Mouse (Mus musculus) thymus, postnatal 10 days (tissue): Measurements from ENCODE around the gene Abcc3.

Experiments
- DNase-seq, 2 experiments: peaks; one replicate each; pipeline ENCODE4 v3.0.0; 2021; ENCODE audit warnings: low spot score in 2 of 2

The Abcc3 gene

GRCm38 (mm10) chr11:94392672-94393109 is at the start of gene Abcc3:
Gene Abcc3, minus strand, starts transcription at chr11:94392997.
- DNase-seq = peak in 1 of 2 experiments; percentile 37

- no peak for DNase-seq
Measured at GRCm38 (mm10) chr11:94441752-94442151, 49.0 kb upstream of the Abcc3 start.

- no peak for DNase-seq
Measured at GRCm38 (mm10) chr11:94441122-94441521, 48.3 kb upstream of the Abcc3 start.

GRCm38 (mm10) chr11:94440421-94440820 is 47.6 kb upstream of the Abcc3 start:
- no peak for DNase-seq

GRCm38 (mm10) chr11:94429011-94429651 is 36.3 kb upstream of the Abcc3 start:
- DNase-seq = no peak

GRCm38 (mm10) chr11:94428091-94428835 is 35.5 kb upstream of the Abcc3 start:
- no peak for DNase-seq

- DNase-seq = no peak
Measured at GRCm38 (mm10) chr11:94425656-94426055, 32.9 kb upstream of the Abcc3 start.

- no peak for DNase-seq
Measured at GRCm38 (mm10) chr11:94425215-94425614, 32.4 kb upstream of the Abcc3 start.

- DNase-seq = peak; percentile 16 to 19
Measured at GRCm38 (mm10) chr11:94424380-94424779, 31.6 kb upstream of the Abcc3 start.

GRCm38 (mm10) chr11:94423855-94424254 is 31.1 kb upstream of the Abcc3 start:
- DNase-seq = no peak

GRCm38 (mm10) chr11:94420991-94421390 is 28.2 kb upstream of the Abcc3 start:
- DNase-seq = no peak

- DNase-seq = no peak
Measured at GRCm38 (mm10) chr11:94420325-94420724, 27.5 kb upstream of the Abcc3 start.

- no peak for DNase-seq
Measured at GRCm38 (mm10) chr11:94419004-94419727, 26.4 kb upstream of the Abcc3 start.

- DNase-seq = no peak
Measured at GRCm38 (mm10) chr11:94414042-94414441, 21.2 kb upstream of the Abcc3 start.

GRCm38 (mm10) chr11:94413516-94413915 is 20.7 kb upstream of the Abcc3 start:
- no peak for DNase-seq

- DNase-seq = no peak
Measured at GRCm38 (mm10) chr11:94412998-94413469, 20.2 kb upstream of the Abcc3 start.

GRCm38 (mm10) chr11:94412562-94412961 is 19.8 kb upstream of the Abcc3 start:
- no peak for DNase-seq

- DNase-seq = peak in 1 of 2 experiments; percentile 37
Measured at GRCm38 (mm10) chr11:94407803-94408321, 15.1 kb upstream of the Abcc3 start.

GRCm38 (mm10) chr11:94405348-94405747 is 12.6 kb upstream of the Abcc3 start:
- no peak for DNase-seq

GRCm38 (mm10) chr11:94404641-94405260 is 12.0 kb upstream of the Abcc3 start:
- DNase-seq = peak; percentile 58 to 87

GRCm38 (mm10) chr11:94404178-94404577 is 11.4 kb upstream of the Abcc3 start:
- DNase-seq = no peak

GRCm38 (mm10) chr11:94403757-94404156 is 11.0 kb upstream of the Abcc3 start:
- no peak for DNase-seq
